ENCODE assay signal across 8 mouse cellular contexts in the genomic region with DNA sequence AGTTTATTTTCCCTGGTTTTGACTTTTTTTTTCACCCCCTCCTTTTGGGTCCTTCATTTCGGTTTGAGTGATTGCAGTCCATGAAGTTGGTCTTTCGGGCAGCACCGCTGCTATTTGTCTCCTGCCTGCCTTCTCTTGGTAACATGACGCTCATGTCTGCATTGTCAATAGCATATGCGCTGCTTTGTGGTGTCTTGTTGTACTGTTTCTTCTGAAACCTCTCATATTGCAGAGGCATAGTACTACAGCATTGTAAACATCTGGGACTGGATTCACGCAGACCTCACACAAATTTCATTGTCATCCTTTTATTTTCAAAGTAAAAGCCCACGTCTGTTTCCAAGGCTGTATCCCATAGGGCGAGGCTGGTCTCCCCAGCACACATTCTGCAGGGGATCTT. TPM values are rescaled to one million over a fixed set of nuclear protein-coding genes. Genes with fewer than 3 reads are reported as not detected.
DNase-seq lines count a peak whose midpoint lies in the region; ATAC-seq and TF ChIP-seq lines count a peak whose summit lies in the region.

No protein-coding gene starts in this region.

- 8% methylated on average over 8 of the region's 8 CpGs for WGBS in kidney, embryonic 14.5 days
- 8% methylated on average over 8 of the region's 8 CpGs for WGBS in hindbrain, embryonic 14.5 days

- no peaks in the 10 kb centered on the region for H3K27me3 ChIP-seq in kidney, embryonic 14.5 days (ENCODE audit: control insufficient read depth, insufficient read depth, low read length)
- peaks cover 44% of the 10 kb centered on the region for H3K27me3 ChIP-seq in hindbrain, embryonic 14.5 days (ENCODE audit: control insufficient read depth, insufficient read depth, low read length)
- H3K27me3 ChIP-seq in myocyte (ENCODE audit: control insufficient read depth, insufficient read depth, insufficient read length) = no peaks in the 10 kb centered on the region

- no peaks in the 10 kb centered on the region for H3K36me3 ChIP-seq in kidney, embryonic 14.5 days (ENCODE audit: control insufficient read depth, insufficient read depth, low read length)
- no peaks in the 10 kb centered on the region for H3K36me3 ChIP-seq in hindbrain, embryonic 14.5 days (replicated peaks; ENCODE audit: control insufficient read depth, insufficient read depth)
- no peaks in the 10 kb centered on the region for H3K36me3 ChIP-seq in myocyte (ENCODE audit: control insufficient read depth, insufficient read depth)

- ATAC-seq in kidney, embryonic 14.5 days (ENCODE audit: low FRiP score, low TSS enrichment) = no peak
- ATAC-seq in hindbrain, embryonic 14.5 days (ENCODE audit: low FRiP score) = no peak

- H3K4me3 ChIP-seq in kidney, embryonic 14.5 days (ENCODE audit: low read length) = peak overlapping the region; percentile 53
- peak overlapping the region; percentile 44; the same call in 1 of the 2 replicates for H3K4me3 ChIP-seq in hindbrain, embryonic 14.5 days (replicated peaks; ENCODE audit: low read length)
- peak overlapping the region; percentile 24 for H3K4me3 ChIP-seq in myocyte

- H3ac ChIP-seq in myocyte (ENCODE audit: control insufficient read depth, insufficient read length) = no peak overlapping the region

- peak overlapping the region; percentile 81 for H3K4me2 ChIP-seq in kidney, embryonic 14.5 days (replicated peaks; ENCODE audit: low read depth, low read length)
- H3K4me2 ChIP-seq in hindbrain, embryonic 14.5 days (replicated peaks) = peak overlapping the region; percentile 89
- peak overlapping the region; percentile 71 for H3K4me2 ChIP-seq in myocyte (ENCODE audit: low read depth)

- peak overlapping the region; percentile 51; the same call in 1 of the 2 replicates for H3K9ac ChIP-seq in kidney, embryonic 14.5 days (ENCODE audit: low read depth, low read length)
- H3K9ac ChIP-seq in hindbrain, embryonic 14.5 days = no peak overlapping the region

- DNase-seq in kidney, adult 9 months = no peak
- DNase-seq in embryo, embryonic 10.5 days (ENCODE audit: low spot score) = peak; percentile 47
- DNase-seq in hindbrain, embryonic 14.5 days (ENCODE audit: low spot score) = no peak
- DNase-seq in cerebellum, postnatal 25 days = no peak
- DNase-seq in cerebellum, postnatal 4 days (ENCODE audit: low spot score in 2 of 2) = no peak
- no peak for DNase-seq in right cerebral cortex, postnatal 10 days (ENCODE audit: low spot score in 2 of 2)

- no peaks in the 10 kb centered on the region for H3K79me2 ChIP-seq in myocyte (ENCODE audit: control insufficient read depth, insufficient read depth)

- no peak for TF ChIP-seq POLR2A in myocyte (IDR thresholded peaks at IDR 0.05; ENCODE audit: insufficient read length, low read depth)

- no peak overlapping the region for H3K27ac ChIP-seq in kidney, embryonic 14.5 days (ENCODE audit: low read depth, low read length)
- H3K27ac ChIP-seq in hindbrain, embryonic 14.5 days = no peak overlapping the region

- H3K9me3 ChIP-seq in kidney, embryonic 14.5 days (ENCODE audit: control insufficient read depth, low read length) = no peaks in the 10 kb centered on the region
- no peaks in the 10 kb centered on the region for H3K9me3 ChIP-seq in hindbrain, embryonic 14.5 days (ENCODE audit: control insufficient read depth, low read length)

- peaks cover 16% of the 10 kb centered on the region for H3K4me1 ChIP-seq in kidney, embryonic 14.5 days (ENCODE audit: control insufficient read depth, insufficient read depth, low read length)
- peaks cover 21% of the 10 kb centered on the region for H3K4me1 ChIP-seq in hindbrain, embryonic 14.5 days (replicated peaks; ENCODE audit: control insufficient read depth, insufficient read depth, low read length)

TF ChIP-seq in myocyte, 11 proteins besides CTCF, POLR2A, EP300 and RAD21:
- no peak for TF ChIP-seq MYOG (IDR thresholded peaks at IDR 0.05; ENCODE audit: control insufficient read depth in 1 of 3, insufficient read depth in 1 of 3, insufficient read length in 2 of 3, low read depth in 2 of 3)
- no peak for TF ChIP-seq REST (IDR thresholded peaks at IDR 0.05; ENCODE audit: insufficient read depth, insufficient read length)
- no peak for TF ChIP-seq TCF12 (IDR thresholded peaks at IDR 0.05; ENCODE audit: insufficient read depth, poor library complexity, severe bottlenecking)
- TF ChIP-seq SRF (IDR thresholded peaks at IDR 0.05; ENCODE audit: control insufficient read depth, insufficient read length, low read depth) = no peak
- no peak for TF ChIP-seq E2F4 (IDR thresholded peaks at IDR 0.05; ENCODE audit: insufficient read depth)
- TF ChIP-seq CEBPB (IDR thresholded peaks at IDR 0.05; ENCODE audit: insufficient read depth, poor library complexity, severe bottlenecking) = no peak
- TF ChIP-seq POLR2AphosphoS2 (IDR thresholded peaks at IDR 0.05; ENCODE audit: insufficient read length, low read depth) = no peak
- no peak for TF ChIP-seq MYOD1 (IDR thresholded peaks at IDR 0.05; ENCODE audit: control insufficient read depth in 1 of 3, insufficient read length in 2 of 3, low read depth in 2 of 3)
- TF ChIP-seq TCF3 (IDR thresholded peaks at IDR 0.05; ENCODE audit: insufficient read length, low read depth) = no peak
- no peak for TF ChIP-seq MAX (IDR thresholded peaks at IDR 0.05; ENCODE audit: low read depth)
- no peak for TF ChIP-seq USF1 (IDR thresholded peaks at IDR 0.05; ENCODE audit: low read depth)
TF ChIP-seq in myocyte: peak in this region for 0.

RNA-seq across cellular contexts. Expression of a gene that starts 46.7 kb away (rescaled TPM):
- polyA plus RNA-seq in kidney, embryonic 14.5 days (2014; fragmentation: Nextera tagmentation; extraction: Ambion mirVana) = 3.4 and 5.2 TPM in 2 replicates
- polyA plus RNA-seq in hindbrain, embryonic 14.5 days (2014; fragmentation: Nextera tagmentation; extraction: Ambion mirVana) = 2.6 and 3.9 TPM in 2 replicates
- 0.11 TPM for polyA plus RNA-seq in myocyte (2012; fragmentation: generic; extraction: Trizol)
